Mouse (Mus musculus) ovary, adult 10 weeks (tissue): ENCODE measurements around the gene Pom121. TPM values are rescaled to one million over a fixed set of nuclear protein-coding genes. Genes with fewer than 3 reads are reported as not detected.

ENCODE experiments used
- polyA plus RNA-seq: library from polyadenylated mRNA; stranded (reverse); fragments of 350-450 nt; fragmentation: Illumina TruSeq; extraction: RNeasy Lipid Tissue Mini Kit (QIAGEN cat#74804); gene quantifications from one replicate; pipeline ENCODE4 v1.2.3, GENCODE M21; 2014

Gene Pom121
- polyA plus RNA-seq: 4.7 TPM

DNA sequence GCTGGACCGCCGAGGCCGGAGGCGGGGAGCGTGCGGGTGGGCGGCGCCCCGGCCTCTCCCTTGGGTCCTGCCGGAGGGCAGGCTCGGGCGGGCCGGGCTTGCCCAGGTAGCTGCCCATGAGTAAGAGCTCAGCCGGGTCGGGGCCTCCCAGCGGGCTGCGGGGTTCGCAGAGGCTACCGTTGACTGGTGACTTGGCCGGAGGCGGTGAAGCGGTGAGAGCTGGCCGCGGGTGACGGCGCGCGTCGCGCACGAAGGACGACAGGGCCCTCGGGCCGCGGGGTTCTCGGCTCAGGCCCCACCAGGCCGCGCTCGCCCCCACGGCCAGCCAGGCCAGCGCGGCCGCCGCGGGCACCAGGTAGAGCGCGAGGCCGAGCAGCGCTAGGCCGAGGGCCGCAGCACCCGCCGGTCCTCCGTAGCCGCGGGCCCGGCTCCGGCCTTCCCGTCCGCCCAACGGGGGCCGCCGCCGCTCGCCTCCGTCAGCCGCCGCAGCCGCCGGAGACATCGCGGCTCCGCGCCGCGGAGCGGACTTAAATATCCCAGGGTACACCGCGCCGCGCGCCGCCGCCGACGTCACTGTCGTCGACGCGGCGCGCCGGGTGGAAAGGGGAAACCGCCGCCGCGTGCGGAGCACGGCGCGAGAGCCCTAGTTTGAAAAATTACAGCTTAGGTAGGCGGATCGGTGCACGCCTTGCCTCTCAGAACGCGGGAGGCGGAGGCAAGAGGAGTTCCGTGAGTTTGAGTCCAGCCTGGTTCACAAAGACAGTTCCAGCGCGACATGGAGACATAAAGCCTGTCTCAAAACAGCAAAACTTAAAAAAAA, at the start of gene Pom121:
Gene Pom121 (minus strand): TSS at position 543 of the 820 bp plus-strand sequence.

DNA sequence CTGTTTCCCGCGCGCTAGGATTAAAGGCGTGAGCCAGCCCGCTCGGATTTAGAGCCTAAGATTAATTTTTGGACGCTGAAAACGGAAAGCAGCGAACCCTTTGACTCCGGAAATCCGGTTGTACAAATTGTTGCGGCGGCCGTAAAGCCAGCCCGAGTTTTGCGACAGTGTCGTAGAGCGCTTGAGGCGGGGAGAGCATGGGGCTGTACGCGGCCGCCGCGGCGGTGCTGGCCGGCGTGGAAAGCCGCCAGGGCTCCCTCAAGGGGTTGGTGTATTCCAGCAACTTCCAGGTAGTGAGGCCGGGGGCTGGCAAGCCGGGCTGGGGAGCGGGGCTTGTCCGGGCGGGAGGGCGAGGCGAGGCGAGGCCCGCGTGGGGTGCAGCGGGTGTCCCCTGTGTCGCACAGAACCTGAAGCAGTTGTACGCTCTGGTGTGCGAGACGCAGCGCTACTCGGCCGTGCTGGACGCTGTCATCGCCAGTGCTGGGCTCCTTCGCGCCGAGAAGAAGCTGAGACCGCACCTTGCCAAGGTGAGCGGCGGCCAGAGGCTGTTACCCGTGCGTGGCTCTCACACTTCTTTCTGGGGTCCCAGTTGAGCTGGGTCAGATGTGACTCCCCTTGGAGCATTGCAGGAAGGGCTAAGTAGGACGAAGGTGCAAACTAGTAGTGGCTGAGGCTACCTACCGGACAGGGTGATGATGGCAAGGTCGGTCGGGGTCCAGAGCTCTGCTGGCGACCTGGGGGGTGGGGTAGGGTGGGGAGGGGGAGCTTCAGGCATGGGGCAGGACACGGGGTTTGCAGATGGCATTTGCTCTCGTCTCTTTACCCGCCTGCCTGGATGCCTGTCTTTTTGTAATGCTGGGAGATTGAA, 24.3 kb downstream of the Pom121 start, which contains the start of gene Nsun5:
Gene Nsun5 (plus strand): TSS at position 167 of the 868 bp plus-strand sequence.

DNA sequence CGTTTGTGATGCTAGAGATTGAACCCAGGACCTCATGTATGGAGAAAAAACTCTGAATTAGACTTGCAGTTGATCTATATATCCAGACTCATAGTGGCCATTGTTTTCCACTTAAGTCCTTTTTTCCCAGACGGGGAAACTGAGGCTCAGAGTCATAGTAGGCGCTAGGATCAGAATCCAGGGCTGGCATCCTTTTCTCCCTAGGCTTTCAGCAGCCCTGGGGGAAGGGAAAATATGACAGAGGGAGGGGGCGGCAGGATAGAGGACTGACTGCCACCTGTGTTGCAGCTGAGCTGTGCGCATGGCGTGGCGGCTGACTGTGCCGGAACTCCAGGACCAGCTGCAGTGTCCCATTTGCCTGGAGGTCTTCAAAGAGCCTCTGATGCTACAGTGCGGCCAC, 41.4 kb downstream of the Pom121 start, which contains the start of gene Trim50:
Gene Trim50 (plus strand): TSS at position 301 of the 400 bp plus-strand sequence.

DNA sequence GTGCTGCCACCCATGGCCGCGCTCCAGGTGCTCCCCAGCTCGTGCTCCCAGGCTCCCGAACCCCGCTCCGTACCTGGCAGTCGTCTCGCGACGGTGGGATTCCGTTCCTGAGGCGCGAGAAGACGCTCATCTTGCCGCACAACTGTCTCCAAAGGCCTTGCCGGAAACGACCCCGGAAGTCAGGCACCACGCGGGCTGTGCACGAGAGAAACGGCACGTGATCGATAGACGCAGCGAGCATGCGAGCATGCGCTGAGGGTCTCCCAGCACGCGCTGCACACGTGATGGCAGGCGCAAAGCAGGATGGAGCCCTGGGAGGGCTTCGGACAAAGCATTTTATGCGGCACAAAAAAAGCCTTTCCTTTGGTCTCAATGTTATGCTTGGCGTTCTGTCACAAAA, 44.5 kb downstream of the Pom121 start, which contains the start of gene Fkbp6:
Gene Fkbp6 (minus strand): TSS at position 183 of the 400 bp plus-strand sequence.

Other genes with a start within 250 kb of the Pom121 start
- gene Tbl2, start 244.9 kb downstream of the Pom121 start, polyA plus RNA-seq: 8.5 TPM
- 11.5 TPM for gene Bcl7b, start 226.3 kb downstream of the Pom121 start, polyA plus RNA-seq
- gene Baz1b, start 207.3 kb downstream of the Pom121 start, polyA plus RNA-seq: 77.9 TPM
- gene Fzd9, start 143.3 kb downstream of the Pom121 start, polyA plus RNA-seq: not detected
- gene Fkbp6, start 44.5 kb downstream of the Pom121 start, polyA plus RNA-seq: not detected
- not detected for gene Trim50, start 41.3 kb downstream of the Pom121 start, polyA plus RNA-seq
- 3.6 TPM for gene Nsun5, start 24.6 kb downstream of the Pom121 start, polyA plus RNA-seq
- gene Hip1, start 150.6 kb upstream of the Pom121 start, polyA plus RNA-seq: 21.8 TPM
- not detected for gene Ccl26, start 169.0 kb upstream of the Pom121 start, polyA plus RNA-seq
- gene Ccl24, start 178.5 kb upstream of the Pom121 start, polyA plus RNA-seq: not detected
- 9.5 TPM for gene Rhbdd2, start 238.1 kb upstream of the Pom121 start, polyA plus RNA-seq